Mouse (Mus musculus) thymus, postnatal 0 days (tissue): ENCODE data around the gene Ciao1. TPM values are rescaled to one million over a fixed set of nuclear protein-coding genes. Genes with fewer than 3 reads are reported as not detected.
"Not testable (repeated sequence)": the region's sequence is repeated elsewhere in the genome, so short reads cannot be mapped to it uniquely, and the experiment has no call there.

ENCODE experiments used
- DNase-seq: peaks from one replicate; pipeline ENCODE4 v3.0.0-alpha.2; 2015; ENCODE audit warnings: low spot score
- polyA plus RNA-seq: library from polyadenylated mRNA; unstranded; fragments of >200 nt; fragmentation: Nextera tagmentation; extraction: Ambion mirVana; gene quantifications from 2 replicates; pipeline ENCODE4 v1.2.1, GENCODE M21; 2015

The Ciao1 gene
- polyA plus RNA-seq, 1 experiment from 2014 or later = 86.2 TPM

DNA sequence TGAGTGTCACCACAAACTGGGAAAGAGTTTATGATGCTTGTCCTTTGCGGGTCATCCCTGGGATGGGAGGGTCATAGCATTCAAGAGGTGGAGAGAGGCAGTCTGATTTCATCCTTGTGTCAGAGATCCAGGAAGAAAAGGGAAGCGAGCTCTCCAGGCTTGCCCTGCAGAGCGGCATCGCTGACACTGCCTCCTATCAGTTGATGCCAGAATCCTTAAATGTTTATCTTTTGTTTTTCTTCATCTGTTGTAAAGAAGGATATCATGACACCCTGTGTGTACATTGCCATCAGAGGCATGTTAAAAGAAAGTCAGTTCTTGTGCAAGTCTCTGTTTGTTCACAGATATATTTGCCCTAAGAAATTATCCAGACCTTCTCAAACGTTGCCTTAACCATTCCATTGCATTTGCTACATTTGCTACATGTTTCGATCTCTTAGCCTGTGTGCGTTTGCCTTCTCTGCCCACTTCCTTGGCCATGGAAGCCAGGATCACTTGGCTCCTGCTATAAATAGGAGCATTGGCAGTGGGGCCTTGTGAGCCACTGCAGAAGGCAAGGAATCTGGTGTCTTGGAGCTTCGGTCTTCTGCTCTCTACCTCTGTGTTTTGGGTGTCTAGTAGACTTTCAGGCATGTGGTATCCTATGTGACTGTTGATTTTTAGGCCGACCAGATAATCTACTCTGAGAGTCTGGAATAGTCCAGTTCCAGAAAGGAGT lies 2.8 kb upstream of the Ciao1 start:
- DNase-seq = no peak

GRCm38 (mm10) chr2:127248334-127249004 lies 853 bp upstream of the Ciao1 start:
- peak; percentile 41 for DNase-seq

GRCm38 (mm10) chr2:127240065-127240464 lies 7.6 kb downstream of the Ciao1 start:
- no peak for DNase-seq

- no peak for DNase-seq
Observed at GRCm38 (mm10) chr2:127237897-127238610, 9.6 kb downstream of the Ciao1 start.

DNA sequence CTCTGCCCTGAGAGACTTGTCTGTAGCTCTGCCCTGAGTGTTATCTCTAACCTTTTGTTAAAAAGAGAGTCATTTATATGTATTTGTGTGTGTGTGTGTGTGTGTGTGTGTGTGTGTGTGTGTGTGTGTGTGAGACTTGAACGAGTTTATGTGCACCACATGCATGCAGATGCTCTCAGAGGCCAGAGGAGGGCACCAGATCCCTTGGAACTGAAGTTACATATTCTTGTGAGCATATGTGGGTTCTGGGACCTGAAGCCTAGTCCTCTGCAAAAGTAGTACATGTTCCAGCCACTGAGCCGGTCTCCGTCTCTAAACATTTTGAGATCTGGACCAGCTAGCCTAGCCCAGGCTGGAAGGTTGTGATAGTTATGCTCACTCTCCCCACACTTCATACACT lies 22.4 kb downstream of the Ciao1 start:
- DNase-seq = no peak

GRCm38 (mm10) chr2:127217746-127218145 lies 29.9 kb downstream of the Ciao1 start:
- no peak for DNase-seq

GRCm38 (mm10) chr2:127210701-127211100 lies 36.9 kb downstream of the Ciao1 start:
- DNase-seq = no peak

DNA sequence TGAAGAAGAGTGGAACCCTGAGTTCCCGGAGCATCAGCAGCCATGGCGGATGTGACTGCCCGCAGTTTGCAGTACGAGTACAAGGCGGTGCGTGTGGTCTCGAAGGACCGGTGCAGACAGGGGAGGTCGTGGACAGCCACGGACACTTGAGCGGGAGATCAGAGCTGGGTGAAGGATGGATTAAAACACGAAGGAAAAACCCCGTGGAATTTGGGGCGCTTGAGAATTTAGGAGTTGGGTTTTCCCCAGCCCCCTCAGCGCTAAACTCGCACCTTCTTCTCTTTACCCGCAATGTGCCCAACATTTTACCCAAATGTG lies 39.2 kb downstream of the Ciao1 start:
- DNase-seq = no peak

- DNase-seq = peak; percentile 96
Observed at GRCm38 (mm10) chr2:127207547-127208451, 39.8 kb downstream of the Ciao1 start, which contains the start of the genes 1810024B03Rik and Snrnp200. 1810024B03Rik (minus strand) TSS chr2:127208280. Snrnp200 (plus strand) TSS chr2:127208386.

- no peak for DNase-seq
Observed at GRCm38 (mm10) chr2:127206916-127207315, 40.7 kb downstream of the Ciao1 start.

DNA sequence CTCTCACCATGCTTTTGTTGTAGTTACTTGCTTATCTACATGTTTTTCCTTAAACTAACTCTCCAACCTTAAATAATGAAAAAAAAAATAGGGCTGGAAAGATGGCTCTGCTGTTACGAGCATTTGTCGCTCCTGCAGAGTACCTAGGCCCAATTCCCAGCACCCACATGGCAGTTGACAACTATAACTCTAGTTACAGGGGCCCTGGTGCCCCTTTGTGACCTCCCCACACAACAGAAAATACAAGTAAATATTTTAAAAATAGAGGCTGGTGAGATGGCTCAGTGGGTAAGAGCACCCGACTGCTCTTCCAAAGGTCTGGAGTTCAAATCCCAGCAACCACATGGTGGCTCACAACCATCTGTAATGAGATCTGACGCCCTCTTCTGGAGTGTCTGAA lies 41.7 kb downstream of the Ciao1 start:
- DNase-seq = not testable (repeated sequence)

DNA sequence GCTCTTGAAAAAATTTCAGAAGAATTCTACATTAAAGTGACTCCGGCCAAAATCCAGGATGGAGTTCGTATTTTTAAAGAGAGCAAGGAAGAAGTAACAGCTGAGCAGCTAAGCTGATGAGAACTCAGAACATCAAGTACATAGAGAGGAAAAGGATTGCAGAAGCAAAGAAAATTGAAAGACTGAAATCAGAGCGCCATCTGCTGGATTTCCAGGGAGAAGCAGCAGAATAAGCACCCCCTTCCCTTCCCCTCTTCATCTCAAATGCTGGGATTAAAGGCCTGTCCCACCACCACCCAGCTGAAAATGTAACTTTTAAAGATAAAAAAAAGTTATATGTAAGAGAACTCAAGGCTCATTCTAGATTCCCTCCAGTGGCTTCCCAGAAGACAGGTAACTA lies 42.7 kb downstream of the Ciao1 start:
- peak; percentile 59 for DNase-seq

Other genes with a start within 250 kb of the Ciao1 start
- 7.0 and 9.1 TPM in 2 replicates for gene Ap4e1, start 239.1 kb downstream of the Ciao1 start, polyA plus RNA-seq
- 68.9 and 69.1 TPM in 2 replicates for gene Blvra, start 177.2 kb downstream of the Ciao1 start, polyA plus RNA-seq
- 76.4 and 80.7 TPM in 2 replicates for gene Ncaph, start 113.9 kb downstream of the Ciao1 start, polyA plus RNA-seq
- gene Itpripl1, start 104.4 kb downstream of the Ciao1 start, polyA plus RNA-seq = 31.0 and 35.6 TPM in 2 replicates
- 2.4 and 2.8 TPM in 2 replicates for gene 1810024B03Rik, start 39.5 kb downstream of the Ciao1 start, polyA plus RNA-seq
- 37.7 and 43.2 TPM in 2 replicates for gene Snrnp200, start 39.4 kb downstream of the Ciao1 start, polyA plus RNA-seq
- gene Tmem127, start 92 bp upstream of the Ciao1 start, polyA plus RNA-seq = 30.7 and 34.2 TPM in 2 replicates
- 56.7 and 61.8 TPM in 2 replicates for gene Stard7, start 22.4 kb upstream of the Ciao1 start, polyA plus RNA-seq
- gene Dusp2, start 88.3 kb upstream of the Ciao1 start, polyA plus RNA-seq = 145 and 188 TPM in 2 replicates
- 0.14 and 0.39 TPM in 2 replicates for gene Astl, start 90.8 kb upstream of the Ciao1 start, polyA plus RNA-seq
- 0.47 and 0.50 TPM in 2 replicates for gene Adra2b, start 115.4 kb upstream of the Ciao1 start, polyA plus RNA-seq
- 1.1 and 1.3 TPM in 2 replicates for gene Gpat2, start 177.4 kb upstream of the Ciao1 start, polyA plus RNA-seq
- gene Fahd2a, start 196.7 kb upstream of the Ciao1 start, polyA plus RNA-seq = 31.1 and 36.8 TPM in 2 replicates